8 mouse cellular contexts compared by ENCODE assay signal in genomic region chr10:85482064-85482473, GRCm38 (mm10).
A peak's percentile ranks its signal among the peaks of the same experiment; 100 is the strongest.
DNase-seq lines count a peak whose midpoint lies in the region; ATAC-seq lines count a peak whose summit lies in the region.
"Had no signal": no experiment of that assay in that cellular context is flagged by ENCODE, and none has a peak within 500 bp of the region (broad histone marks: within the 10 kb centered on the region; RNA-seq: fewer than 3 reads in every experiment).

No protein-coding gene starts in this region.

- H3K4me2 ChIP-seq in midbrain, embryonic 13.5 days (replicated peaks) = no peak overlapping the region
- no peak overlapping the region for H3K4me2 ChIP-seq in kidney, embryonic 16.5 days (replicated peaks; ENCODE audit: low read depth, low read length)
- H3K4me2 ChIP-seq: liver, embryonic 15.5 days had no signal

- H3K27ac ChIP-seq in midbrain, embryonic 13.5 days = no peak overlapping the region
- H3K27ac ChIP-seq in kidney, embryonic 16.5 days (ENCODE audit: low read length) = no peak overlapping the region
- H3K27ac ChIP-seq: liver, embryonic 15.5 days had no signal

- no peaks in the 10 kb centered on the region for H3K9me3 ChIP-seq in midbrain, embryonic 13.5 days
- H3K9me3 ChIP-seq in kidney, embryonic 16.5 days (ENCODE audit: low read length) = no peaks in the 10 kb centered on the region
- H3K9me3 ChIP-seq: liver, embryonic 15.5 days had no signal

- 37% methylated on average over 4 of the region's 4 CpGs for WGBS in midbrain, embryonic 13.5 days
- 51% methylated on average over 4 of the region's 4 CpGs for WGBS in kidney, embryonic 16.5 days

- no peak overlapping the region for H3K9ac ChIP-seq in midbrain, embryonic 13.5 days (replicated peaks)
- no peak overlapping the region for H3K9ac ChIP-seq in kidney, embryonic 16.5 days (replicated peaks; ENCODE audit: low read length)
- H3K9ac ChIP-seq: liver, embryonic 15.5 days had no signal

- DNase-seq in ES-CJ7 (ENCODE audit: low read depth, low spot score) (peak; percentile 43), ZHBTc4 (ENCODE audit: low read depth, low spot score) (peak; percentile 45), adipocyte (ENCODE audit: low spot score) (no peak)
- peak; percentile 17 to 71 for DNase-seq in frontal cortex, postnatal 36 days (ENCODE audit: low spot score in 2 of 2)
- no peak for DNase-seq in cerebellum, adult 8-10 months

- H3K4me3 ChIP-seq in midbrain, embryonic 13.5 days (replicated peaks) = no peak overlapping the region
- no peak overlapping the region for H3K4me3 ChIP-seq in kidney, embryonic 16.5 days (ENCODE audit: low read length)
- H3K4me3 ChIP-seq: liver, embryonic 15.5 days had no signal

- no peaks in the 10 kb centered on the region for H3K27me3 ChIP-seq in midbrain, embryonic 13.5 days
- H3K27me3 ChIP-seq in kidney, embryonic 16.5 days (ENCODE audit: insufficient read depth, low read length) = no peaks in the 10 kb centered on the region
- H3K27me3 ChIP-seq: liver, embryonic 15.5 days had no signal

- peaks cover 36% of the 10 kb centered on the region for H3K4me1 ChIP-seq in midbrain, embryonic 13.5 days (replicated peaks)
- 0 out of 2 replicates have a peak, but pooled peaks cover 4% of the 10 kb centered on the region for H3K4me1 ChIP-seq in kidney, embryonic 16.5 days (ENCODE audit: insufficient read depth, low read length)
- H3K4me1 ChIP-seq: liver, embryonic 15.5 days had no signal

- ATAC-seq in midbrain, embryonic 13.5 days = peak; percentile 44
- ATAC-seq in kidney, embryonic 16.5 days (ENCODE audit: low FRiP score, low TSS enrichment) = no peak

- H3K36me3 ChIP-seq in midbrain, embryonic 13.5 days = no peaks in the 10 kb centered on the region
- no peaks in the 10 kb centered on the region for H3K36me3 ChIP-seq in kidney, embryonic 16.5 days (ENCODE audit: insufficient read depth, low read length)
- H3K36me3 ChIP-seq: liver, embryonic 15.5 days had no signal

Comparison
In these comparisons a context has a peak if more than half of its experiments do, and no peak if none do; other contexts are left out.
1. DNase-seq: peak in ES-CJ7 (single experiment), ZHBTc4 (single experiment) and frontal cortex, postnatal 36 days (2 of 2); none in adipocyte (single experiment) and cerebellum, adult 8-10 months (single experiment).